9 mouse cellular contexts compared by ENCODE assay signal in genomic region chr6:57859043-57860042, GRCm38 (mm10). TPM values are rescaled to one million over a fixed set of nuclear protein-coding genes. Genes with fewer than 3 reads are reported as not detected.
DNase-seq lines count a peak whose midpoint lies in the region; ATAC-seq lines count a peak whose summit lies in the region.
"Had no signal": no experiment of that assay in that cellular context is flagged by ENCODE, and none has a peak within 500 bp of the region (broad histone marks: within the 10 kb centered on the region; RNA-seq: fewer than 3 reads in every experiment).

No protein-coding gene starts in this region.

- H3K9me3 ChIP-seq in embryonic facial prominence, embryonic 13.5 days, result no peaks in the 10 kb centered on the region

- no peak for ATAC-seq in embryonic facial prominence, embryonic 13.5 days (ENCODE audit: insufficient number of reproducible peaks, insufficient read depth, low FRiP score, low TSS enrichment, low read depth)
- peak; percentile 93 to 100 for ATAC-seq in hematopoietic stem cell, adult 5-6 weeks (replicated peaks in 1 of 2; ENCODE audit: insufficient read depth in 1 of 2, low FRiP score in 2 of 2, low TSS enrichment in 1 of 2, low read depth in 1 of 2, poor library complexity in 2 of 2, severe bottlenecking in 2 of 2)

- no peaks in the 10 kb centered on the region for H3K36me3 ChIP-seq in embryonic facial prominence, embryonic 13.5 days

- H3K27ac ChIP-seq in embryonic facial prominence, embryonic 13.5 days, result no peak overlapping the region

- peak; percentile 74 for DNase-seq in CD4-positive, CD25-positive, alpha-beta regulatory T cell, adult 2 months (ENCODE audit: low read depth, low spot score)
- peak; percentile 28 for DNase-seq in R1 (ENCODE audit: low read depth, low spot score)
- peak; percentile 13 to 15 for DNase-seq in layer of hippocampus, adult 8-10 months (ENCODE audit: low spot score in 2 of 2)
- peak; percentile 18 for DNase-seq in lung, postnatal 14 days
- peak; percentile 16 for DNase-seq in right cerebral cortex, adult 18-20 months
- no peak for DNase-seq in gastrocnemius, adult 8-10 months (ENCODE audit: low spot score in 2 of 2)

- H3K4me1 ChIP-seq in embryonic facial prominence, embryonic 13.5 days, result no peaks in the 10 kb centered on the region

- H3K9ac ChIP-seq in embryonic facial prominence, embryonic 13.5 days, result no peak overlapping the region

- WGBS in embryonic facial prominence, embryonic 13.5 days, result 48% methylated on average over 6 of the region's 6 CpGs

- H3K4me3 ChIP-seq in embryonic facial prominence, embryonic 13.5 days, result no peak overlapping the region

- H3K4me2 ChIP-seq in embryonic facial prominence, embryonic 13.5 days, result peak overlapping the region; percentile 30; the same call in 1 of the 2 replicates

- no peaks in the 10 kb centered on the region for H3K27me3 ChIP-seq in embryonic facial prominence, embryonic 13.5 days

RNA-seq across cellular contexts. Expression of gene Vmn1r21, which starts 9.2 kb away (rescaled TPM):
- not detected in 2 replicates for polyA plus RNA-seq in embryonic facial prominence, embryonic 13.5 days (2015; fragmentation: Nextera tagmentation; extraction: Ambion mirVana)
- total RNA-seq in hematopoietic stem cell, adult 5-6 weeks (2017), result not detected in 2 replicates
- not detected for total RNA-seq in layer of hippocampus, adult 8-10 months (2022)
- not detected for total RNA-seq in gastrocnemius, adult 8-10 months (2022)
- total RNA-seq: layer of hippocampus, adult 18-20 months had no signal

RNA-seq across cellular contexts. Expression of gene Vopp1, which starts 34.4 kb away (rescaled TPM):
- 54.2 and 58.3 TPM in 2 replicates for polyA plus RNA-seq in embryonic facial prominence, embryonic 13.5 days (2015; fragmentation: Nextera tagmentation; extraction: Ambion mirVana)
- total RNA-seq in hematopoietic stem cell, adult 5-6 weeks (2017), result 26.6 and 39.3 TPM in 2 replicates
- 10 to 100 TPM; 59.6 to 78.1 (median 72.4) TPM for total RNA-seq in layer of hippocampus, adult 8-10 months (2022)
- 1 to 10 TPM; 2.9 to 4.7 (median 3.4) TPM for total RNA-seq in gastrocnemius, adult 8-10 months (2022)

RNA-seq across cellular contexts. Expression of gene Vmn1r22, which starts 48.5 kb away (rescaled TPM):
- polyA plus RNA-seq in embryonic facial prominence, embryonic 13.5 days (2015; fragmentation: Nextera tagmentation; extraction: Ambion mirVana), result not detected in 2 replicates
- total RNA-seq in hematopoietic stem cell, adult 5-6 weeks (2017), result not detected in 2 replicates
- total RNA-seq in layer of hippocampus, adult 8-10 months (2022), result not detected
- not detected for total RNA-seq in gastrocnemius, adult 8-10 months (2022)
- total RNA-seq: layer of hippocampus, adult 18-20 months had no signal

Comparison
In these comparisons a context has a peak if more than half of its experiments do, and no peak if none do; other contexts are left out.
1. DNase-seq: peak in CD4-positive, CD25-positive, alpha-beta regulatory T cell, adult 2 months (single experiment), R1 (single experiment), layer of hippocampus, adult 8-10 months (2 of 2), lung, postnatal 14 days (single experiment) and right cerebral cortex, adult 18-20 months (single experiment); none in gastrocnemius, adult 8-10 months (0 of 2).